Mouse (Mus musculus) megakaryocyte, embryonic 14.5 days (primary cell): Measurements from ENCODE around the gene Ogdhl. TPM values are rescaled to one million over a fixed set of nuclear protein-coding genes. Genes with fewer than 3 reads are reported as not detected.
"Not testable (repeated sequence)": the region's sequence is repeated elsewhere in the genome, so short reads cannot be mapped to it uniquely, and the experiment has no call there.

Experiments used
- H3K27me3 ChIP-seq: replicated peaks from 2 replicates; pipeline ENCODE3; 2012; ENCODE audit warnings: inconsistent platforms
- H3K36me3 ChIP-seq: replicated peaks from 2 replicates; pipeline ENCODE3; 2012; ENCODE audit warnings: low read length, inconsistent platforms, mixed read lengths
- H3K4me1 ChIP-seq: 2 replicates; pipeline ENCODE4 v1.6.1; 2012; ENCODE audit warnings: inconsistent platforms
- H3K4me3 ChIP-seq: replicated peaks from 2 replicates; pipeline ENCODE3; 2012; ENCODE audit warnings: moderate library complexity, mild to moderate bottlenecking, inconsistent platforms
- H3K9me3 ChIP-seq: 2 replicates; pipeline ENCODE4 v1.6.1; 2012; ENCODE audit warnings: inconsistent platforms
- FLI1 ChIP-seq: IDR thresholded peaks from 2 replicates; pipeline ENCODE4 v1.6.1; 2012; ENCODE audit warnings: low read length, inconsistent platforms, mixed read lengths
- GATA1 ChIP-seq: IDR thresholded peaks from 3 replicates; pipeline ENCODE4 v1.6.1; 2012; ENCODE audit warnings: mixed read lengths, low read length, inconsistent platforms, borderline replicate concordance
- polyA plus RNA-seq: library from polyadenylated mRNA; stranded (reverse); fragments of >175 nt; gene quantifications from 2 replicates; pipeline ENCODE4 v1.2.3, GENCODE M21; 2012; ENCODE audit warnings: low replicate concordance; ENCODE audit not compliant: insufficient read depth

Gene Ogdhl
- polyA plus RNA-seq, 1 experiment, result not detected

GRCm38 (mm10) chr14:32332515-32333445 is 11.0 kb downstream of the Ogdhl start:
- no peaks in the 10 kb centered on the region for H3K4me1 ChIP-seq
- TF ChIP-seq FLI1 (no peak), GATA1 (no peak)
- H3K9me3 ChIP-seq, result no peaks in the 10 kb centered on the region
- H3K4me3 ChIP-seq, result no peak overlapping the region
- no peaks in the 10 kb centered on the region for H3K36me3 ChIP-seq
- H3K27me3 ChIP-seq, result peaks cover 36% of the 10 kb centered on the region

GRCm38 (mm10) chr14:32336021-32336420 is 14.2 kb downstream of the Ogdhl start:
- no peaks in the 10 kb centered on the region for H3K9me3 ChIP-seq
- no peaks in the 10 kb centered on the region for H3K36me3 ChIP-seq
- peaks cover 39% of the 10 kb centered on the region for H3K27me3 ChIP-seq
- no peak for TF ChIP-seq GATA1
- no peak for TF ChIP-seq FLI1
- H3K4me3 ChIP-seq, result no peak overlapping the region
- H3K4me1 ChIP-seq, result no peaks in the 10 kb centered on the region

- H3K4me1 ChIP-seq, result no peaks in the 10 kb centered on the region
These were observed 14.7 kb downstream of the Ogdhl start for GRCm38 (mm10) chr14:32336547-32336946.

GRCm38 (mm10) chr14:32341823-32342222 is 20.0 kb downstream of the Ogdhl start:
- TF ChIP-seq GATA1 (no peak), FLI1 (no peak)
- Histone ChIP-seq H3K4me3 (no peak overlapping the region), H3K27me3 (peaks cover 36% of the 10 kb centered on the region), H3K4me1 (no peaks in the 10 kb centered on the region), H3K36me3 (no peaks in the 10 kb centered on the region), H3K9me3 (no peaks in the 10 kb centered on the region)

More at GRCm38 (mm10) chr14:32336547-32336946, 14.7 kb downstream of the Ogdhl start:
- TF ChIP-seq GATA1, result no peak
- TF ChIP-seq FLI1, result no peak
- Histone ChIP-seq H3K36me3 (no peaks in the 10 kb centered on the region), H3K4me3 (no peak overlapping the region), H3K9me3 (no peaks in the 10 kb centered on the region), H3K27me3 (peaks cover 39% of the 10 kb centered on the region)

GRCm38 (mm10) chr14:32344176-32344575 is 22.4 kb downstream of the Ogdhl start:
- Histone ChIP-seq H3K27me3 (peaks cover 22% of the 10 kb centered on the region), H3K9me3 (no peaks in the 10 kb centered on the region), H3K4me3 (no peak overlapping the region), H3K4me1 (no peaks in the 10 kb centered on the region), H3K36me3 (no peaks in the 10 kb centered on the region)
- no peak for TF ChIP-seq FLI1
- no peak for TF ChIP-seq GATA1

- no peaks in the 10 kb centered on the region for H3K36me3 ChIP-seq
These were observed 22.9 kb downstream of the Ogdhl start for GRCm38 (mm10) chr14:32344694-32345093.

GRCm38 (mm10) chr14:32347307-32347706 is 25.5 kb downstream of the Ogdhl start:
- TF ChIP-seq FLI1, result no peak
- TF ChIP-seq GATA1, result no peak
- Histone ChIP-seq H3K9me3 (no peaks in the 10 kb centered on the region), H3K27me3 (peaks cover 14% of the 10 kb centered on the region), H3K36me3 (no peaks in the 10 kb centered on the region), H3K4me3 (no peak overlapping the region), H3K4me1 (no peaks in the 10 kb centered on the region)

More at GRCm38 (mm10) chr14:32344694-32345093, 22.9 kb downstream of the Ogdhl start:
- Histone ChIP-seq H3K4me3 (no peak overlapping the region), H3K9me3 (no peaks in the 10 kb centered on the region), H3K27me3 (peaks cover 19% of the 10 kb centered on the region), H3K4me1 (no peaks in the 10 kb centered on the region)
- no peak for TF ChIP-seq GATA1
- no peak for TF ChIP-seq FLI1

- not testable (repeated sequence) for H3K4me3 ChIP-seq
These were observed 29.5 kb downstream of the Ogdhl start for GRCm38 (mm10) chr14:32351181-32351920.

GRCm38 (mm10) chr14:32364359-32364758 is 42.5 kb downstream of the Ogdhl start:
- no peaks in the 10 kb centered on the region for H3K4me1 ChIP-seq
- H3K27me3 ChIP-seq, result peaks cover 3% of the 10 kb centered on the region
- H3K36me3 ChIP-seq, result no peaks in the 10 kb centered on the region
- H3K4me3 ChIP-seq, result no peak overlapping the region
- H3K9me3 ChIP-seq, result peaks cover 5% of the 10 kb centered on the region
- TF ChIP-seq FLI1 (no peak), GATA1 (no peak)

More at GRCm38 (mm10) chr14:32351181-32351920, 29.5 kb downstream of the Ogdhl start:
- H3K4me1 ChIP-seq, H3K36me3 ChIP-seq, H3K9me3 ChIP-seq, H3K27me3 ChIP-seq: not testable (repeated sequence)

- Histone ChIP-seq H3K27me3 (peaks cover 12% of the 10 kb centered on the region), H3K9me3 (no peaks in the 10 kb centered on the region), H3K4me1 (no peaks in the 10 kb centered on the region), H3K4me3 (no peak overlapping the region), H3K36me3 (no peaks in the 10 kb centered on the region)
- TF ChIP-seq GATA1 (no peak), FLI1 (no peak)
These were observed 47.9 kb downstream of the Ogdhl start for GRCm38 (mm10) chr14:32369756-32370155.
